Mouse (Mus musculus): ENCODE results near the gene Kif19a.
A peak's percentile ranks its signal among the peaks of the same experiment; 100 is the strongest.

Gene Kif19a

DNA sequence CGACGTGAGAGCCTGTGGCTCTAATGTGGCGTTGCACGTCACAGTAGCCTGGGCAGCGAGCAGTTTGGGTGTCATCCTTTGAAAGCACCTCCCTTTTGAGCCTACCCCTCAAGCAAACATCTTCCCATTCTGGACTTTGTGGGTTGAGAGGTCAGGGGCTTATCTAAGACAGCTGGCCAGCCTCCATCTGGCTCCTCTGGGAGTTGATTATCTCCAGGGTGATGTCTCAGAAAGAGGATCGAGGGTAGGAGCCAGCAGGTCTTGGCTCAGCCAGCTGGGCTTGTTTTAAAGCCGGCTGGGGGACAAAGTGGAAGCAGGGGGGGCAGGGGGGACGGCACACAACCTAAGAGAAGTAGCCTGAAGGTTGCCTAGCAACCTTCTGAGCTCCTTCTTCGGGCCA, 14.9 kb downstream of the Kif19a start:
- no peak for DNase-seq (ENCODE audit: low read depth, low spot score)

DNA sequence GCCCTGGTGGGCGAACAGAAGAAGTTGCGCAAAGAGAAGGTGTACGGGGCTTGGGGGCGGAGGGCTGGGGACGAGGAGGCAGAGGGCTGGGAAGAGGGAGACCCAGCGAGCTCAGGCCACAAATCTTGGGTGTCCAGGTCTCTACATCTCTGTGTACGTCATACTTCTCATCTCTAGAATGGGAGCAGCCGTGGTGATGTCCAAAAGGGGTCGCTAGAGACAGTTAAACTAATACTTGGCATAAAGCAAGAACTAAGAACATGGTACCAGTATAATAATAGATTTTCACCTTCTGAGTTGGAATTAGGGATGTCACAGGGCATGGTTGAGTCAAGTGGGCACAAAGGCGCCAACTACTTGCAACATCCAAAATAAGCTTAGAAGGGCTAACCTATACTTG, 20.7 kb downstream of the Kif19a start:
- DNase-seq (ENCODE audit: low read depth, low spot score), result no peak

DNA sequence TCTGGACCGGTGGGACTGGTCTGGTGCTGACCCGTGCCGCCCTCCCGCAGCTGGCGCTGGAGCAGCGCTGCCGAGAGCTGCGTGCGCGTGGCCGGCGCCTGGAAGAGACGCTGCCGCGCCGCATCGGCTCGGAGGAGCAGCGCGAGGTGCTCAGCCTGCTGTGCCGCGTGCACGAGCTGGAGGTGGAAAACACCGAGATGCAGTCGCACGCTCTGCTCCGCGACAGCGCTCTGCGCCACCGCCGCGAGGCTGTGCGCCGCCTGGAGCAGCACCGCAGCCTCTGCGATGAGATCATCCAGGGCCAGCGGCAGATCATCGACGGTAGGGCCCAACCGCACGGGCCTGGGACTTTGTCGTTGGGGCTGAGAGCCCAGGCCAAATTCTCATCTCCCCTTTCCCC, 21.1 kb downstream of the Kif19a start:
- no peak for DNase-seq (ENCODE audit: low read depth, low spot score)

DNA sequence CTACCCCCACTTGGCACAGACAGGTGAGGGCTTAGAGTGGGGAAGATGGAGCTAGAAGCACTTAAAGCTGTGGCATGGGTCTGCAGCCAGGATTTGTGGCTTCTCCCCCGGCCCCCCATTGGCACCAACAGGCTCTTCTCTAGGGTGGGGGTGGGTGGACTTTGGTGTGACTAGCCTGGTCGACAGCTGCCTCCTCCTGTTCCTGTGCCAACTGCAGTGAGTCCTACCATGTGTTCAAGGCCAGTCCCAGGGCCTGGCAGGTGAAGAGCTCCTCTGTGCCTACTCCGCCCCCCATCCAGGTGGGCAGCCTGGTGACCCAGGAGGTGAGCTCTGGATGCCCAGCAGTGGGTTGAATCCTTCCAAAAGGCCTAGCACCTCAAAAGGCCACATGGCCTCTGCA, 22.4 kb downstream of the Kif19a start:
- no peak for DNase-seq (ENCODE audit: low read depth, low spot score)

DNA sequence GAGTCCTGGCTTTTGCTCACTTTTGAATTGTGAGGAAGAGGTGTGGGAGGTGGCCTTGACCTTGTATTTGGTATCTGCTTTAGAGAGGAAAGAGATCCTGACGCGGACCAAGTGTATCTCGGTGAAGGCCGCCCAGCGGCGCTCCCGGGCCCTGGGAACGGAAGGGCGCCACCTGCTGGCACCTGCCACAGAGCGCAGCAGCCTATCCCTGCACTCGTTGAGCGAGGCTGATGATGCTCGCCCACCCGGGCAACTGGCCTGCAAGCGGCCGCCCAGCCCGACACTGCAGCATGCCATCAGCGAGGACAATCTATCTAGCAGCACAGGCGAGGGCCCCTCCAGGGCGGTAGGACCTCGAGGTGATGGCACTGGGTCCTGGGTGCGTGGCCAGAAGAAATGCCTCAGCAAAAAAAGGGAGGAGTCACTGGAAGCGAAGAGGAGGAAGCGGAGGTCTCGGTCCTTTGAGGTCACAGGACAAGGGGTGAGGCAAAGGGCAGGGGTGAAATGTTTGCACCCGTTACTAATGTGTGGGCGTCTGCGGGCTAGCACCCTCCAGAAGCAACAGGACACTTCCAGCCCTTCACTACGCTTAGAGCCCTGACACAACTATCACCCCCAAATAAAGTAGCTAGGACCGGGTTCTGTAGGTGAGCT, 24.0 kb downstream of the Kif19a start:
- DNase-seq (ENCODE audit: low read depth, low spot score), result no peak

DNA sequence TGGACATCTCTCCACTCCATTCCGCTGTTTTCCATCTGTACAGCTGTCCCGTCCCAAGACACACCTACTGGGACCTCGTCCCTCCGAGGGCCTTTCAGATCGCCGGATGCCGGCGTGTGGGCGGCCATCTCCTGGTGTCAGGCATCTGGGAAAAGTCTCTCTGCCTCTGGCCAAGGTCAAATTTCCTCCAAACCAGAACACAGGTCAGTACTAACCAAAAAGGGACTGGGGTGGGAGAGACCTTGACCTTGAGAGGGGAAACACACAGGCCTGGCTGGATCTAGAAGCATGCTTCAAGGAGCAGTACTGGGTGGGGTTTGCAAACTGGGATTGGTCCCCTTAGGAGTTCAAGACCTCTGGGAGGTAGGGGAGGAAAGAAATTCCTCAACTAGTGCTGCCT, 24.5 kb downstream of the Kif19a start:
- no peak for DNase-seq (ENCODE audit: low read depth, low spot score)

DNA sequence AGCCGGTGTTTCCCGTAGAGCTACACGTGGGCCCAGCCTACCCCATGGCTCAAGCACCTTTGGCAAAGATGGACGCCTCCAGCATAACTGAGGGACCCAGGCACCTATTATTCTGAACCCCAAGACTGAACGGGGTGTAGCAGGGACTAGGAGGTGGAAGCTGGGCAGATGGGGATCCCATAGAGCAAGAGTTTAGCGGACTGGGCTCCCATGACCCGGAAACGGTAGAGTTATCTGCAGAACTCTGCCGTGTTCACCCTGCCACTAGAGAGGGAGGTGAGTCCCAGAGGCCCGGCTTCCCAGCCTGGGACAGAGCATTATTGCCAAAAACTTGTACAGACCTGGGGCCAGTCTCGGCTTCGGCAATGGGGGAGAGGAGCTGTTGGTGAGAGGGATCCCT, 25.0 kb downstream of the Kif19a start:
- no peak for DNase-seq (ENCODE audit: low read depth, low spot score)

DNA sequence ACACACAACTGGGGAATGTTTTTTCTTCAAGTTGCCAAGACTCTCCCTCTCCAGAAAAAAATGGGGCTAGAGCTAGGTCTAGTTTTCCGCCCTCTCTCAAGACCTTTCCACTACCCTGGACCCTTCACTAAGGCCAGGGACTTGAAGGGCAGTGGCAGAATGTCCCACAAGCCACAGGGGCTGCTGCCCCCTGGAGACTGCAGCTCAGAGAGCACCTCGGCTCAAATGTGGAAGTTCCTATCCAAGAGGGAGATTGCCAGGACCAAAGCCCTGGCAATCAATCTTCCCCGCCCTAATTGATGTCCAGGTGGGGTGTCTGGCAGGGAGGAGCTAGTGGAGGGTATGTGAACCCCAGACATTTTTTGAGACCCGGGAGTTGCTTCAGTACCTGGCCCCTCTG, 25.7 kb downstream of the Kif19a start:
- DNase-seq (ENCODE audit: low read depth, low spot score), result no peak

DNA sequence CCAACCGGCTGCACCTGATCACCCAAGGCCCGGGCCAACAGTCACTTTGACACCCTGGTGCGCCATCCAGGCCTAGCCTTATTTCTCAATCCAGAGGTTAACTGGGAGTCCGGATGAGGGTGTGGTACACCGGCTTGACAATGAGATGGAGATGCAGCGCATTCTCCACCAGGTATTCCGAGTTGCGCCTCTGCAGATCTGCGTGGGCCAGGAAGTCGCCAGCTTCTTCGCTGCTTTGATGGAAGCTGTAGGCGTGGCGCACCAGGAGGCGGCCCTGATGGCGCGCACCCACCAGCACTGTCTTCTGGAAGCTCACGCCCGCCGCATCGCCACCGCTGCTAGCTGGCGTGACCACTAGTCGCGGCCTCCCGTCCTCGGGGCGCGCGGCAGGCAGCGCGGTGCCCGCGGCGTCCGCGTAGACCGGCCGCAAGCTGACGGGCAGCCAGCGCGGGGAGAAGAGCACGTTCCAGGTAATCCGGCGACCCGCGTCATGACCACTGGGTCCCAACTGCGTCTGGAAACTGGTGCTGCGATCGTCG, 26.2 kb downstream of the Kif19a start:
- no peak for DNase-seq (ENCODE audit: low read depth, low spot score)

DNA sequence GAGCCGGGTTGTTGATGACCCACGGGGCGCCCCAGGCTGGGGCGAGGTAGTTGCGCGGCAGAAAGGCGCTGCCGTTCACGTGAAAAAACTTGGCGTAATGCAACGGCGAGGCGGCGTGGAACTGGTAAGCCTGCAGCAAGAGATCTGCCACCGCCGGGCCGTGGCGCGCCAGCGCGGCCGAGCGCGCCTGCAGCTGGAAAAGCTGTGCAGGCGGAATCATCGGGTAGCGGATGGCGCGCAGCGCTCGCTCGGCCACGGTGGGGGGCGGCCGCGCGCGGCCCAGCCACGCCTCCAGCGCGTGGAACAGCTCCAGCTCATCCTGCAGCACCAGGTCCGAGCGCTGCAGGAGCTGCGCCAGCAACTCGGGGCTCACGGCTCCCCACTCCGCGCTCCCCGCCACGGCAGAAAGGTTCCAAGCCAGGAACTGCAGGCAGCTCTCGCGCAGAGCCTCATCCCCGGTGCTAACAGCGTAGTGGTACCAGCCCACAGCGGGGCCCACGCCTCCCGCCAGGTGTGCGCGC, 26.8 kb downstream of the Kif19a start:
- no peak for DNase-seq (ENCODE audit: low read depth, low spot score)

DNA sequence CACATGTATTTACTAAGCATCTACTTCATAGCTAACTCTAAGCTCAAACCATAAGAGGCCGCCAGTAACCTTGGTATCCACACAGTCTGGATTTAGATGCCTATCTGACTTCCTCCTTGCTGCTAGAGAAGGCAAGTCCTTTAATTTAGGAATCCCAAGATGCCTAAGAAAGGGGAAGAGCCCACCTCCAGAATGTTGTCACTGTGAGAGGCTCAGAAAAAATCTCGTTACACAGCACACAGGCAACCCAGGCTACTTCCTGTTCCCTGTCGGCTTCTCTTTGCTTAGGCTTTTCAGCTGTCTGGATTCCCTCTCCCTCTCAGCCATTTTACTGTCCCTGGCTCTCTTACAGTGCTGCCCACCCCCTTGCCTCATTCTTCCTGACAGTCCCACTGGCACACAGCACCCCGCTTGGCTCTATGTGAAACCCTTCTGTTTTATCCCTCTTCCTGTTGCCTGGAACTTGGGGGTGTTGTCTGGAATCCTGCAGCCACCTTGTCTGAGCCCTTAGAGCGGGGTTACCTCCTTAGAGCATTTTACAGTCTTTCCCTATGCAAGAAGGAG, 27.8 kb downstream of the Kif19a start:
- DNase-seq (ENCODE audit: low read depth, low spot score), result no peak

DNA sequence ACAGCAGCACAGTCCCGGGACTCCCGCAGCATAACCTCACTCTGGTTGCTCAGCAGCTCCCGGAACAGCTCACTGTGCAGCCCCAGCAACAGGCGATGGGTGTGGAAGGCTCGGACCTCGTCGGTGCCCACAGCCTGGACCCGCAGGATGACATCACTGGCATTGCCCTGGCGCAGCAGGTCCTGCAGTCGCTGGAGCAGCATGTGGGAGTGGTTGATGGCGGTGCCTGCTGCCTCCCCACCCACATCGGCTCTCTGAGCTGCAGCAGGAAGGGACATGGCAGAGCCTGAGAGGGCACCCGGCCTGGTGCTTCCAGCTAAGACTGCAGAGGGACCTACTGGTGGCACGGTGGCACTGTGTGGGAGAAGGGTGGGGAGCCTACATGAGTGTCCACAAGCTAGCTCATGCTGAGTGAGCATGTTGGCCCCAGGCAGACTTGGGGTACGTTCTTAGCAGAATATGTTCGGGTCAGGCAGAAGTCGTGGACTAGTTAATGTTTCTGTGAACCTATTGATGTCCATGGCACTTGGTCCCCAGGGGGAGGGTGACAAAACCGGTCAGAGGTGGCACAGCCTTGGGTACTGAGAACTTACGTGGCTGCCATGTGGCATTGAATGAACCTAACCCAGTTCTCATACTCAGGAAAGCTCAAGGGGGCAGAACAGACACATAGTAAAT, 28.8 kb downstream of the Kif19a start:
- DNase-seq (ENCODE audit: low read depth, low spot score), result no peak

DNA sequence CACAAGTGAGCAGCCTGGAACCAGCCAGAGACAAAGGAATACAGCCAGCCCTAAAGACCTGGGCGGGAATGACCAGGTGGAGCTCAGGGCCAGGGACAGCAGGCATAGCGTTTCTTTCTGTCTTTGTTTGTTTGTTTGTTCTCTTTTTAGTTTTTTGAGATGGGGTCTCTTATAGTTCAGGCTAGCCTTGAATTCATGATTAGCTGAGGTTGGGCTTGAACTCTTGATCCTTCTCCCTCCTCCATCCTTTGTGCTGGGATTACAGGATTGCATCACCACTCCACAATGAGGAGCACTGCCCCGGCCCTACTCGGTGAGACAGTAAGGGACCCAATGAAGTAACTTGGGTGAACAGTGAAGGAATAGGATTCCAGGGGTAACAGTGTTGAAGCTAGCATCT, 29.5 kb downstream of the Kif19a start:
- no peak for DNase-seq (ENCODE audit: low read depth, low spot score)

DNA sequence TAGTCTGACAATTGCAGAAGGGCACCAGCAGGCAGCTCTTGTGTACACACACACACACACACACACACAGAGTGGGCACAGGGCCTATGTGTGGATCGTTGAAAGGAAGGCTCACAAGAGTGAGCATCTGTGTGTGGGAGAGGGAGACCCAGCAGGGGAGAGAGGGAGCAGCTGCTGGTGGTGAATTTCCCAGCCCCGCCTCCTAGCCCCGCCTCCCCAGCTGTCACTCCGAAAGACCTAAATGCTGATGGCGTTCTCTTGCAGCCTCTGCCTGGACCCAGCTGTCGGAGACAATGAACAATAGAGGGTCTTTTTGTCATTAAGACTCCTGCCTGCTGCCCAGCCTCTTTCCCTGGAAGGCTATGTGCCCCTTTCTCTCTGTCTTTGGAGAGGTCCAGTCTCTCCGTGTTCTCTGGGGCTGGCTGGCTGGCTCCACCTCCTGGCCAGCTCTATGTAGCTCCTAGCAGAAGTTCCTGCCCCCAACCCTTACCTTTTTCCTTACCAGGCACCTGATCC, 30.1 kb downstream of the Kif19a start:
- peak; percentile 51 for DNase-seq (ENCODE audit: low read depth, low spot score)

DNA sequence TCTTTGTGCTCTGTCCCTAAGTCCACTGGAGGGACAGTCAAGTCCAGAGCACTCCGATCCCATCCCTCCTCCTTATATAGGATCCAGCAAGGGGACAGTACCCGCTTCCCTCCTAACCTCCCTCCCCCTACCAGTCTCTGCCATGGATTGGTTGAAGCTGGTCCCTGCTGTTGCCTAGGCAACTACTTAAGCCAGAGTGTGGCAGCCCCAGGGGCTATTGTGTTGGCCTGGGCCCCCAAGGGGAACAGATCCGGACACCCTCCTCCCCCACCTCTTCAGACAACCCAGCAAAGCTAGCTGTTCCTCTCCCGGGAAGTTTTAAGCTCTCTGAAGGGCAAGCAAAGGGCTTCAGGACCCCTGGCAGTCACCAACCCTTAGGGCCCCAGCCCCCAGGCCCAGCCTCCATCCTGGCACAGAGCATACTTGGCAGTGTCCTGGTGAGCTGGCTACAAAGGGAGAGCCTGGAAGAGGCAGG, 30.7 kb downstream of the Kif19a start, which contains the start of gene Btbd17:
Gene Btbd17, minus strand, starts transcription at position 98 of the 475 bp plus-strand sequence.
- DNase-seq (ENCODE audit: low read depth, low spot score), result no peak

DNA sequence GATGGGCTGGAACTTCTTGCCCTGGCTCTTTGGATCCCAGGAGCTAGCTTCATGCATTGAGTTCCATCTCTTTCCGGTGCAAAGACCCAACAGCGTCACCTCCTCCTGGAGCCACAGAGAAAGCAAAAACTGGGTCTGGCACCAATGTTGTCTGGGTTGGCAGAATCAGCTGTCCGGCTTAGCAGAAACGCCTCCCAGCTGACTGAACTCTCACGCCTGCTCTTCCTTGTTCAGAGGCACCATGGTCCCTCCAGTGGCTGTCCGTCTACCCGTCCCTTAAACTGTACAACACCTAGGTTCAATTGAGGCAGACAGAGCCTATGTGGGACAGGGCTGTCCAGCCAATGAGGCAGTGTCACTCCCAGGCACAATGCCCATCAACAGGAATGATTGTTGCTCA, 32.0 kb downstream of the Kif19a start:
- no peak for DNase-seq (ENCODE audit: low read depth, low spot score)

DNA sequence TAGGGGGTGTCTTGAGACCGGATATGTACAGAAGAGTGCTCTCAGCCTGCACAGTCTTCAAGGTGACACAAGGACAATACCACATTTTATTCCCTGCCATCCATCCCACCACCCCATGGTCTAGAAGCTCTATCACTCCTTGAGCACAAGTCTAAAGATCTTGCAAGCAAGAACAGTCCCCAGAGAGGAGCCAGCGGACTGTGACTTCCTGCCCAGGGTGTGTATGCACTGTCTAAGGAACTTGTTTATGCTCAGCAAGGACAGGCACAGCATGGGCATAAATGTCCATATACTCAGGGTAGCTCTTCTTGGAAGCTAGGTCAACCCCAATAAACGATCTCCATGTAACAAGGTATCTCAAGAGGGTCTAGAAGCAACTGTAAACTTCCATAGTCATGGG, 32.8 kb downstream of the Kif19a start:
- DNase-seq (ENCODE audit: low read depth, low spot score), result no peak

DNA sequence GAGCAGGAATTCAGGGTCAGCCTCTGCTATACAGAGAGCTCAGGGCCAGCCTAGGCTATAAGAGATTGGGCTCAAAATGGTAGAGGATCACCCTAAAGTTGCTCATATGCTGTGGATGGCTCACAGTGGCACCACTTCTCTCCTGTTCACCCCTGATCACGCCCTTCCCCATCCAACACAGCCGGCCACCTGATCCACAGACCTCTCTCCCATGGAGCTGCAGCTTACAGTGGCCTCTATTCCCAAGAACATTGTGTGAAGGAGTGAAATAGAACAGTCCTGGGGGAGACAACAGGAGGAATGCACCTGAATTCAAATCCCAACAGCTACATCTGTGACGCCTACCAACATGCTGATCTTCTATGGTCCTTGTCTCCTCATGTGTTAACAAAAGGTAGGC, 33.4 kb downstream of the Kif19a start, which contains the start of gene Gpr142:
Gene Gpr142, plus strand, starts transcription at position 301 of the 400 bp plus-strand sequence.
- no peak for DNase-seq (ENCODE audit: low read depth, low spot score)

DNA sequence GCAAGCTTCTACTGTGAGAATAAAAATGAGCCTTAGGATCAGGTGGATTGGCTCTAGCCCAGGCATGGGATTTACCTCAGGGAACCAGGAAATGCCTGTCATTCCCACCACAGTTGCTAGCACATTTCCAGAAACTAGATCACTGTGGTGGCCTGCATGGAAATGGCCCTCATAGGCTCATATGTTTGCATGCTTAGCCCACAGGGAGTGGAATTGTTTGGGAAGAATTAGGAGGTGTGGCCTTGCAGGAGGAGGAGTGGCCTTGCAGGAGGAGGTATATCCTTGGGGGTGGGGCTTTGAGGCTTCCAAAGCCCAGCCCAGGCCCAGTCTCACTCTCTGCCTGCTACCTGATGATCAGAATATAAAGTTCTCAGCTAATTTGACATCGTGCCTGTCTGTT, 36.7 kb downstream of the Kif19a start:
- DNase-seq (ENCODE audit: low read depth, low spot score), result no peak

DNA sequence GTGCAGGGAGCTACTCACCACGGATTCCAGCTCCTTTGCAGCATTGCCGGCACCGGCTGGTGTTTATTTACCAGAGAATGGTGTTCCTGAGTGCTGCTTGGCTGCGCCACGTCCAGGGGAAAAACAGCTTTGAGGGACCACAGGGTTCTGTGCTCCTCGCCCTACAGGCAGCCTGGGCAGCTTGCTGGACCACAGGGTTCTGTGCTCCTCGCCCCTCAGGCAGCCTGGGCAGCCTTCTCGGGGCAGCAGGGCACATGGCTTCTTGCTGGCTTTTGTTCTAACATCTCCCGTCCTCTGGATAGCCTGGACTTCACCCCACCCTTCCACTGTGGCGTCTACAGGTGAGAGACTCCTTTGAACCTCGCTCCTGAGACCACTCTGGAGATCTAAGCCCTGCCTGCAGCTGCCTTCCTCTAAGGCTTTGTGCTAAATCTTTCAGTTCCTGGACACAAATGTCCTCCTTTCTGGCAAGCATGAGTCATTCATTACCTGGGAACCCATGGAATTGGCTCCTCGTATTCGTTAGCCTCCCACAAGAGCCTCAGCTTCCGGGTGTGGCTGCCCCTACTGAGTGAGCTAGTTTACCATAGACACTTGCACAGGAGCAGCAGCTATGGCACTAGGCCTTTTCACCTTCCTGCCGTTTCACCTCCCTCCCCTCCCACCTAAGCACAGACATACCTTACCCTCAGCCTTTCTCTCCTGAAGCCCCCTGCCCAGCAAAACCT, 37.5 kb downstream of the Kif19a start:
- DNase-seq (ENCODE audit: low read depth, low spot score), result no peak

DNA sequence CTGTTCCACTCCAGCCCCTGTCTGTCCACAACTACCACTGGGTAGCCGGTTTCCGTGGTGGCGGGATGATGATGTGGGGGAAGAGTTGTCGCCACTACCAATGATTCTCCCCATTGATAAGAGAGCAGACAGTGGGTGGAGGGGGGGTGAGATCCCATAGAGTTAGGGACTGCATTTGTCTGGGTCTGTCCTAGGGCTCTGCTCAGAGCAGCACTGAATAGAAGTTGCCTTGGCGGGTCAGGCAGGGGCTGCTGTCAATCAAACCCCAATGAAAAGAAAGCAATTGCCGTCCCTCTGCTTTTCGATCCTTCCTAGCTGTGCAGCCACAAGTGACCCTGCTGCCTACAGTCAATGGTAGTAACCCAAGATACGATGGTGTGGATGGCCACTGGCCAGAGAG, 38.8 kb downstream of the Kif19a start:
- DNase-seq (ENCODE audit: low read depth, low spot score), result no peak

DNA sequence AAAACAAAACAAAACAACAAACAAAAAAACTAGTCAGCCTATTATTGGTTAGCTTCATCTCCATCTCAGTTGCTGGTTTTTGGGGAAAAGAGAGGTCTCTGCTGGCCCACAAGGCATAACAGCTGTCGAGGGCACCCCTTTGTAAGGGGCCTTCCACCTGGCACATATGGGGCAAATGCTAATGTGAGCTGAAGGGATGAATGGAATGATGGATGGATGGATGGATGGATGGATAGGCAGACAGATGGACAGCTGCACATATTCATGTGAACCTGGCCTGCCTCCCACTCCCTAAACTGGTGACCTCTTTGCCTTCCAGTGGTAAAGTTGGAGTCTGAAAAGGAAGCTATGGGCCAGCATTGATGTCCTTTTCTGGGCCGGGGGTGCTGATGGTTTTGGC, 41.8 kb downstream of the Kif19a start:
- DNase-seq (ENCODE audit: low read depth, low spot score), result no peak
